Mouse (Mus musculus): ENCODE data around the gene Tbc1d24.
"Not testable (repeated sequence)": the region's sequence is repeated elsewhere in the genome, so short reads cannot be mapped to it uniquely, and the experiment has no call there.

Gene Tbc1d24

GRCm38 (mm10) chr17:24131570-24131969, 73.8 kb downstream of the Tbc1d24 start:
- DNase-seq (ENCODE audit: low read depth, low spot score), result no peak
- Histone ChIP-seq H3K36me3 (ENCODE audit: control insufficient read depth, insufficient read depth, low read length, poor library complexity, severe bottlenecking) (no peaks in the 10 kb centered on the region), H3K27me3 (ENCODE audit: control insufficient read depth, insufficient read depth, low read length, poor library complexity, severe bottlenecking) (no peaks in the 10 kb centered on the region)

GRCm38 (mm10) chr17:24129246-24129645, 76.1 kb downstream of the Tbc1d24 start:
- not testable (repeated sequence) for H3K36me3 ChIP-seq (ENCODE audit: control insufficient read depth, insufficient read depth, low read length, poor library complexity, severe bottlenecking); DNase-seq (ENCODE audit: low read depth, low spot score); H3K27me3 ChIP-seq (ENCODE audit: control insufficient read depth, insufficient read depth, low read length, poor library complexity, severe bottlenecking)

GRCm38 (mm10) chr17:24127592-24127991, 77.8 kb downstream of the Tbc1d24 start:
- DNase-seq (ENCODE audit: low read depth, low spot score), result no peak
- no peaks in the 10 kb centered on the region for H3K27me3 ChIP-seq (ENCODE audit: control insufficient read depth, insufficient read depth, low read length, poor library complexity, severe bottlenecking)
- H3K36me3 ChIP-seq (ENCODE audit: control insufficient read depth, insufficient read depth, low read length, poor library complexity, severe bottlenecking), result no peaks in the 10 kb centered on the region

- no peak for DNase-seq (ENCODE audit: low read depth, low spot score)
- H3K36me3 ChIP-seq (ENCODE audit: control insufficient read depth, insufficient read depth, low read length, poor library complexity, severe bottlenecking), result no peaks in the 10 kb centered on the region
These were observed 78.6 kb downstream of the Tbc1d24 start for GRCm38 (mm10) chr17:24126801-24127200.

More at GRCm38 (mm10) chr17:24126801-24127200, 78.6 kb downstream of the Tbc1d24 start:
- H3K27me3 ChIP-seq (ENCODE audit: control insufficient read depth, insufficient read depth, low read length, poor library complexity, severe bottlenecking), result no peaks in the 10 kb centered on the region
